Mouse (Mus musculus) G1E (cell line): ENCODE data around the gene Lyrm7.

ENCODE experiments used
- CTCF ChIP-seq: IDR thresholded peaks from 2 replicates; pipeline ENCODE4 v1.5.1; 2012; ENCODE audit warnings: low read depth, low read length, inconsistent platforms, mixed read lengths
- POLR2AphosphoS5 ChIP-seq: IDR thresholded peaks from 2 replicates; pipeline ENCODE4 v1.6.1; 2012; ENCODE audit warnings: low read depth, low read length, inconsistent platforms; ENCODE audit not compliant: insufficient replicate concordance

GRCm38 (mm10) chr11:54894589-54894988 lies 33.9 kb upstream of the Lyrm7 start:
- no peak for TF ChIP-seq POLR2AphosphoS5
- TF ChIP-seq CTCF: no peak
